Mouse (Mus musculus): ENCODE measurements at regions not wholly inside any gene's neighbourhood (a gene's known extent, or its start where the extent isn't known, plus 50 kb on each side); places are given as distances from the start of the nearest gene placed in this dataset.

- TF ChIP-seq GATA2 (IDR thresholded peaks at IDR 0.05; ENCODE audit: borderline replicate concordance, low read depth, low read length) (no peak), CTCF (IDR thresholded peaks at IDR 0.05; ENCODE audit: low read depth, low read length) (peak; percentile 20; the same call in 1 of the 2 replicates), TAL1 (conservative IDR thresholded peaks at IDR 0.05; ENCODE audit: low read depth, low read length) (no peak), POLR2AphosphoS5 (IDR thresholded peaks at IDR 0.05; ENCODE audit: insufficient replicate concordance, low read depth, low read length) (no peak), GATA1 (IDR thresholded peaks at IDR 0.05; ENCODE audit: borderline replicate concordance, low read length) (no peak)
These were observed 328.0 kb downstream of the Cdh26 start for GRCm38 (mm10) chr2:178758366-178758765.
